Mouse (Mus musculus): ENCODE measurements at regions not wholly inside any gene's neighbourhood (a gene's known extent, or its start where the extent isn't known, plus 50 kb on each side); places are given as distances from the start of the nearest gene placed in this dataset.

DNA sequence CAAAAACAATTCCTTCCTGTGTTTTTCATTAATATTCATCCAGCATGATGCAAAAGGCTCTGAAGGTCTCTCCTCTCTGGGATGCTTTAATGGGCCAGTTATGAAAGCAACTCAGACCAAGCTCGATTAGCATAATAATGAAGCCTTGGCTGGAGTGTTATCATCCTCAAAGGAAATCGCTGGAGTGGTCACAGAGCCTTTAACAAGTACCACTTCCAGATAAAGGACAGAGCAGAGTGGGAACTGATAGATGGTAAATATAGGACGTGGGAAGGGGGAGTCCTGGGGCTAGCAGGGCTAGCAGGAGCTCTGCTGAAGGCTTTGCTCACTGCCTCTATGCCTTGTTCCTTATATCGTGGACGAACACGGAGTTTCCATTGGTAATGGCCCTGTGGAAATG lies 251.7 kb downstream of the Slc4a3 start:
- TF ChIP-seq CTCF (IDR thresholded peaks at IDR 0.05; ENCODE audit: low read depth) (no peak), EP300 (optimal IDR thresholded peaks at IDR 0.05) (no peak)

All from stomach, postnatal 0 days (tissue).